Mouse (Mus musculus) stomach, postnatal 0 days (tissue): ENCODE measurements at regions not wholly inside any gene's neighbourhood (a gene's known extent, or its start where the extent isn't known, plus 50 kb on each side); places are given as distances from the start of the nearest gene placed in this dataset.

Experiments used
- CTCF ChIP-seq: IDR thresholded peaks from 2 replicates; pipeline ENCODE4 v1.5.1; 2016; ENCODE audit warnings: antibody characterized with exemption, low read depth, mild to moderate bottlenecking, moderate library complexity
- EP300 ChIP-seq: optimal IDR thresholded peaks from 2 replicates; pipeline ENCODE3; 2016; ENCODE audit warnings: antibody characterized with exemption

DNA sequence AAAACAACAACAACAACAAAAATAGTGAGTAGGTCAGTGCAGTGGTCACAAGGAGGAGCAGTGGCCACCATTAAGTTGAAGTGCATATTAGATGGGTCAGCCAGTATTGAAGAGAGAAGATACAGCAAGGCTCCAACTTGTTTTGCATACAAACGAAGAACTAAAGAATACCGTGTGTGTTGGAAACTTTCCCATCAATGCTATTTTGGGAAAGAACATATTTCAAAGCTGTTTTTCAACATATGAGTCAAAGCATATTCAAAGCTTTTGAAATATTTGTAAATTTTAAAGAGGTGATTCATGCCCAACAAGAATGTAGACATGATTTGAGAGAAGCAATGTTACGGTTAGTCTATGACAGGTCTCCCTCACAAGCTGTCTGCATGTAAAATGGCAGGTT, 157.9 kb upstream of the Fer start:
- TF ChIP-seq CTCF (no peak), EP300 (no peak)
